Mouse (Mus musculus) megakaryocyte progenitor cell, adult 5-6 weeks (primary cell): ENCODE data around the gene Hoxb6. TPM values are rescaled to one million over a fixed set of nuclear protein-coding genes. Genes with fewer than 3 reads are reported as not detected.

ENCODE experiments used
- ATAC-seq: replicated peaks from 2 replicates; pipeline ENCODE4 v1.8.0; 2016; ENCODE audit warnings: mild to moderate bottlenecking, moderate TSS enrichment, inconsistent platforms; ENCODE audit not compliant: poor library complexity
- total RNA-seq, 2 experiments: library from RNA; stranded (forward) in 1 of 2; stranded (reverse) in 1 of 2; fragments of 157-497, 149-512 nt in 1 of 2; fragments of 200-1000 nt in 1 of 2; gene quantifications; 2 replicates each; pipeline versions ENCODE4 v1.2.3 to v1.2.4; 2015 to 2017

Gene Hoxb6
- total RNA-seq, 2 experiments from 2014 or later, result not detected

DNA sequence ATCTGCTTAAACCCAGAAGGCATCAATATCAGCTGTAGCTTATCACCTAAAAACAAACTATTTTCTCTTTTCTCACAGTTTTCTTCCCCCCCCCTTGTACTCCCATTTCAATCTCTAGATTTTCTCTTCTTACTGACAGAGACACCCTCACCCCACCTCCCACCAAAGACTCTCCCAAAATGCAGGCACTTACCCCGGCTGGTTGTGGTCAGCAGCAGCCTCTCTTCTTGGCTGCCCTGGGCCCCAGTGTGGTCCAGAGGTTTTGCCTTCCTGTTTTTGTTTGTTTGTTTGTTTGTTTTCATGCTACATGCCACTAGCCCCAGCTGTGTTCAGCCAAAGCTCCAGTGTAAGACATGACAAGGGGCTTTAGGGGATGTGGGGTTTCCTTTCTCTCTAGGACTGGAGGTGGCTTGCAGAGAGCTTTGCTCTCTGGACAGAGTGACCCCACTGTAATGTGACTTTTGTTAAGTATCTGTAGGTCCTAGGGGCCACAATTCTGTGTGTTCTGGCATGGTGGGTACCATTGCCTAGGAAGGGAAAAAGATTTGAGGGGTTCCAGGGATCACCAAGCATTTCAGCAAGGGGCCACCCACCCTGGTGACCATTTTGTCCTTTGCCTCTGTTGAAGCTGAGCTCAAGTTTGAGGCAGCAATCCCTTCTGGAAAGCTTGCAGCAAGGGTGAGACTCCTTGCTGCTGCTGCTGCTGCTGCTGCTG, 24.1 kb upstream of the Hoxb6 start:
- no peak for ATAC-seq

DNA sequence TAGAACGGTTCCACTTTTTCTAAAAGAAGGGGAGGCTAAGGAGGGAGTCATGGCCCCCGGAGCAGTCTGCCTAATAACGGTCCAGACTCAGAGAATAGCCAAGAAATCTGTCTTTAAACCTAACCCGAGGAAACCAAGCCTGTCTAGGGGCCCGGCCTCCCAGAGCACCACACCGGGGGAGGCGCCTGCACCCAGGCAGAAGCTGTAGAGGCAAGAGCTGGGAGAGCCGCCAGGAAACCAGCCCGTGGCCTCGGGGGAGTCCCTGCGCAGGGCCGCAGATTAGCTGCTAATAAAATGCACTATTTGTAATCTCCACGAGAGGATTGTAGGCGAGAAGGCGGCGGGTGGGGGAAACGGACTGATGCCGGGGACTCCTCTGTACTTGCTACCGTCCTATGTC, 22.4 kb upstream of the Hoxb6 start:
- no peak for ATAC-seq

DNA sequence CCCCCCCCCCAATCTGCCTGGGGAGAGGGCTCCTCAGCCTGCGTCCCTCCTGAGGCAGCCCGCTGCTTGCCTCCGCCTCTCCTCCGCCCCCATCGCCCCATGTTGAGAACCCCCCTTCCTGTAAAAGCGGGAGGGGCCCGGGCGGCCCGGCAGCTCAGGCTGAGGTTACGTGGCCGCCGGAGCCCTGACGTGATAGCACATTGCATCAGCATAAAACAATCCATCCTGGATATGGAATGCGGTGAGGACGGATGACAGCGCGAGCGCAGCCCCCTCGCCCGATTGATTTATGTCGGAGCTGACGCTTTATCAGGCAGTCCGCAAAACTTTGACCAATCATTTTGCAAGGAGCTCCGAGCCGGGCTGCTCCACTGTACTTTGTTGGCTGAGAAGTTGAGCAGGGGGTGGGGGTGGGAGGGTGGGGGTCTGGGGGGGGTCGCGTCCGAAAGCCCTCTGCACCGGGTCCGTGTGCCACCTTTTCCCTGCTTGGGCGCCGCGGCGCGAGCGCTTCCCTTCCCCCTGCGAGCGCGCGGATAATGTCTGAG, 21.2 kb upstream of the Hoxb6 start, which contains the start of gene Hoxb9:
Gene Hoxb9, plus strand, starts transcription at position 462 of the 545 bp plus-strand sequence.
- no peak for ATAC-seq

DNA sequence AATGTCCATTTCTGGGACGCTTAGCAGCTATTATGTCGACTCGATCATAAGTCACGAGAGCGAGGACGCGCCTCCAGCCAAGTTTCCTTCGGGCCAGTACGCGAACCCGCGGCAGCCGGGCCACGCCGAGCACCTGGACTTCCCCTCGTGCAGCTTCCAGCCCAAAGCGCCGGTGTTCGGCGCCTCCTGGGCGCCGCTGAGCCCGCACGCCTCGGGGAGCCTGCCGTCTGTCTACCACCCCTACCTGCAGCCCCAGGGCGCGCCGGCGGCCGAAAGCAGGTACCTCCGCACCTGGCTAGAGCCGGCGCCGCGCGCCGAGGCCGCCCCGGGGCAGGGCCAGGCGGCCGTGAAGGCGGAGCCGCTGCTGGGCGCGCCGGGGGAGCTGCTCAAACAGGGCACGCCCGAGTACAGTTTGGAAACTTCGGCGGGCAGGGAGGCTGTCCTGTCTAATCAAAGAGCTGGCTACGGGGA, 20.7 kb upstream of the Hoxb6 start:
- no peak for ATAC-seq

DNA sequence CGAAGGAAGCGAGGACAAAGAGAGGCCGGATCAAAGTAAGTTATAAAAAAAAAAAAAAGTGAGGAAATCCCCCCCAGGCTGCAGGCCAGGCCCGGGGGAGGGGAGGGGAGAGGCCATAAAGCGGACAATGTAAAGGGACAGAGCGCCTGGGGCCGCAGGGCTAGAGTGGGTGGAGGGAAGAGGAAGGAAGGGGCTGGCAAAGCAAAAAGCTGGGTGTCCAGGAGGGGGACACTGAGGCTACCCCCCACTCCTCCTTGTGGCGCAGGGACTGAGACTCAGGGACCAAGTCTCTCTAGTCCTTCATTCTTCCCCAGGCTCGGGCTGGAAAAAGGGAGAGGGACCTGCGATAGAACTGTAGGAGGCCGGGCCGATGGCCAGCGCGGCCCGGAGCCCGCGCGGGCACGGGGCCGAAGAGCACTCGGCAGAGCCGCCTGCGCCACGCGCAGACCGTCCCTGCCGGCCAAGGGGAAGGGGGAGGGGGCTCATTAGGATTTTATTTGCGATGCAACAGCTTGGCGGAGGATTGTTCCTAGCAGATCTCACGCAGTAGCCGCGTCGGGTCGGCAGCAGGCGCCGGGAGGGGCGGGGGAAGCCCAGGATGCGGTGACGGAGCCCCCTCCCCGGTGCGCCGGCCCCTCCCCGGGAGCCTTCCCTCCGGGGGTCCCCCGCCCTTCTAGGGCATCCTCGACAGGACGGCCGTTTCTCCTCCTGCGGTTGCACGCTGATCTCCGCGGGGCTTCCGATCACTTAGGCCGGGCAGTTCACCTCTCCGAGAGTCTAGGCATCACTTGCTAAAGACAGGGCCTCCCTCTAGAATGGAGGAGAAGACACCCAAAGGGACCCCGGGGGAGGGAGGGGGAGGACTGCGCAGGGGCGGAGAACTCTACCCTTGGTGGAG, 20.0 kb upstream of the Hoxb6 start:
- ATAC-seq, result no peak

DNA sequence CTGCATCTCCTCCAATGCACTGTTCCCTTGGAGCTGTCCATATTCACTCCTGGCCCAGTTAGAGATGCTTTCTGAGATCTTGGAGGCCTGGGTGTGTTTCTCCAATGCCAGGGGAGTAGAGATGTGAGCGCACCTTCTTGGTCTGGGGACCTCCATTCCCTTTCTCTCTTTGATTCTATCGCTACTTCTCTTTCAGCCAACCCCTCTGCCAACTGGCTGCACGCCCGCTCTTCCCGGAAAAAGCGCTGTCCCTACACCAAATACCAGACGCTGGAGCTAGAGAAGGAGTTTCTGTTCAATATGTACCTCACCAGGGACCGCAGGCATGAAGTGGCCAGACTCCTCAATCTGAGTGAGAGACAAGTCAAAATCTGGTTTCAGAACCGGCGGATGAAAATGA, 17.8 kb upstream of the Hoxb6 start:
- no peak for ATAC-seq

DNA sequence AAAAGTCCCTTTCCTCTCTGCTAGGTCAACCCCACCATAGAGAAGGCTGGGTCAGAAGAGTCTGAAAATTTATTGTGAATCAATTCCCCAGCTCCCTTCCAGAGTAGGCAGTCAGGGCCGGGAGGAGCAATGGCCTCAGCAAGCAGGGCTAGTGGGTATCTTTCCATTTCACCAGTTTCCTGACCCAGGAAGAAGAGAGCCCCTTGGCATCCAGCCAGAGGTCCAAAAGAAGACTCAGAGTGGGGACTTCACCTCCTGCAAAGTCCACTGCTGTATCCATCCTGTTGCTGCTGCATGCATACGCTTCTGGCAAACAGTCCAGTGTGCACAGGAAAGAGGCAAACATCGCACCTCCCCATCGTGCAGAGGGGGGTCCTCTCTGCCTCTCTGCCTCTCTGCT, 16.4 kb upstream of the Hoxb6 start:
- no peak for ATAC-seq

DNA sequence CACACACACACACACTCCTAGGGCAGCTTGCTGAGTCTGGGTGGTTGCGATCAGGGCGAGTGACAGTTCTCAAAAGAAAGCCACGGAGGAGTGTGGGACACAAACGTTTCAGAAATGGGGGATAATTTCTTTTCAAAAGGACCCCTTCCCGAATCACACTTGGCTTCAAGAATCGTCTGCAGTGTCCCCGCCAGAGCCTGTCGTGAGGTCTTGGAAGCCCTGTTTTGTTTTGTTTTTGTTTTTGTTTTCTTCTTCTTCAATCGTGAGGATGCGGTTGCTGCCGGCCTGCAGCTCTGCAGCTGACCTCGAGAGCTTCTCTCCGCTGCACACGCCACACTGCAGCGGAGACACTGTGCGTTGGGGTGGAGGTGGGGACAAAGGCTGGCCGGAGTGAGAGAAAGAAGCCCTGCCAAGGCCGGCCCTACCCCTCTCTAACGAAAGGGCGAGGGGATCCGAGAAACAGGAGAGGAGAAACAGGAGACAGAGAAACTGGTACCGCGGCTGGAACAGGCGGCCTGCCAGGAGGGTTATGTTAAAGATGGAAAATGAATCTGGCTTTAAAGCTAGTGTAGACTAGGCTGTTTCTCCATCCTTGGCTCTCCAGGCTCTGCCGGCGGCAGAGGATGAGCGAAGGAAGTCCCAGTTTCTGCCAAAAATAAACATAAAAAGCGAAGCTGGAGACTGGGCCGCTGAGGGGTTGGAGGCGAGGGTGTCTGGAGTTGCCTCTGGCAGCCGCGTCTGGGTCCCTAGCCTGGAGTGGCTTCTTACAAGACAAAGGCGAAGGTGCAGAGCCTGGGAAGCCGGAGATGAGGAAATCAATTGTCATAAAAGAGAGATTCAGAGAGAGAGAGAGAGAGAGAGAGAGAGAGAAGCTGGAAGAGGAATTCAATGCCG, 14.9 kb upstream of the Hoxb6 start:
- no peak for ATAC-seq

DNA sequence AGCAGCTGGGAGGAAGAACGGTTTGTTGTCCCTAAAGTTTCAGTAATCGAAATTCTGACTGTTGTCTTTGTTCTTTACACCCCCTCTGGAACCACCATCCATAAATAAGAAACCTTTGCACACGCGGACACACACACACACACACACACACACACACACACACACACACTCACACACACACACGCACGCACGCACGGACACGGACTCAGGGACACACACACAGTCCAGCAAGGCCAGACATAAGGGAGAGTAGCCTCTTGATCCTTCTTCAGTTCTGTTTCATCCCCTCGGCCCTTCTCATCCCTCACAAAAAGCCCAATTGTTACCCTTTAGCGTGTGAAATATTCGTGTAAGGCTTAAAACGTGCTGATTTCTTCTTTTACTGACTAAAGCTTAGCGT, 14.0 kb upstream of the Hoxb6 start:
- no peak for ATAC-seq

DNA sequence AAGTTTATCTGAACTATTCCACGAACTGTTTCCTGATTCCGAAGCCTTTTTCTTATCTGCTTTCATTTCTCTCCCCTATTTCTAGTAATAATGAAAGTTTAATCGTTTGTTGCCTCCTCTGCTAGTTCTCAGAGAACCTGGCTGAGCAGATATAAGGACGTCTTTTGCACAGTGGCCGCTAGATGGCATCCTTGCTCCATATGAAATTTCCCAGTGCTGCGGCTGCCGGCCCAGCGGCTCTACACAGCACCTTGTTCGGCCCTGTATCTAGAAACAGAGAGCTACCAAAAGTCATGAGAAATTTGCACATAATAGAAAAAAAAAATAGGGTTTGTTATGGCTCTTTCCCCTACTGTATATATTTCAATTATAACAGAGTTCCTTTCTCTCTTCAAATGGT, 13.5 kb upstream of the Hoxb6 start:
- ATAC-seq, result peak; percentile 88

DNA sequence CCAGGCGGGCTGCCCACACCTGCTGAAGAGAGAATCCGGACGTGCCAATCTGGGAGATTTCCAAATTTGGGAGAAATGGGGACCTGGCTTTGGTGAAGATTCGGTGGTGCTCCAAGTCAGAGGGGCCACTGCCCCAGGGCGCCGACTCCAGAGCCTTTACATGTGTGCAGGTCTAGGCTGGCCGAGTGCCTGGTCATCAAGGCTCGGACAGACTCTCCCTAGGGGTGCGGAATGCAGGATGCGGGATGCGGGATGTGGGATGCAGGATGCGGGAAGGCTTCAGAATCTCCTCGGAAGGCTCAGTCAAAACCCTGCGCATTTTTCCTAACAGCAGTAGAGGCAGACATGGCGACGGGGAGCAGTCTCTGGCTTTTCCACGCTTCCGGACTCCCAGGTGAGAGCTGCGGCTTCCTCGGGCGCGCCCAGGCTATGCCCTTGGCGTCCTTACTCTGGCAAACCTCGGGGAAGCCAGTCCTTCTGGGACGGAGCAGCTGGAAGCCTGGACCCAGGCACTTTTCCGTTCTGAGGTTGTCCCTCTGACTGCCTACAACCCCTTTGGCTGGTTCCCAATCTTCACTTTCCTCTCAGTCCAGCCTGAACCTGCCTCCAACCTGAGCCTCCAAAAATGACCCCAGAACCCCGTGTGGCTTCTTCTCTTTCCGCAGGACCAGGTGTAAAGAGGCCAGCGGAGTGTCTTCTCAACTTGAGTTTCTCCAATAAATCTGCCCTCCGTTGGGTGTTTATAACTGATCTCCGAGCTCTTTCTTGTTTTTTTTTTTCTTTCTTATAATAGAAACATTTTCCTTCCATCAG, 12.6 kb upstream of the Hoxb6 start:
- ATAC-seq, result no peak

DNA sequence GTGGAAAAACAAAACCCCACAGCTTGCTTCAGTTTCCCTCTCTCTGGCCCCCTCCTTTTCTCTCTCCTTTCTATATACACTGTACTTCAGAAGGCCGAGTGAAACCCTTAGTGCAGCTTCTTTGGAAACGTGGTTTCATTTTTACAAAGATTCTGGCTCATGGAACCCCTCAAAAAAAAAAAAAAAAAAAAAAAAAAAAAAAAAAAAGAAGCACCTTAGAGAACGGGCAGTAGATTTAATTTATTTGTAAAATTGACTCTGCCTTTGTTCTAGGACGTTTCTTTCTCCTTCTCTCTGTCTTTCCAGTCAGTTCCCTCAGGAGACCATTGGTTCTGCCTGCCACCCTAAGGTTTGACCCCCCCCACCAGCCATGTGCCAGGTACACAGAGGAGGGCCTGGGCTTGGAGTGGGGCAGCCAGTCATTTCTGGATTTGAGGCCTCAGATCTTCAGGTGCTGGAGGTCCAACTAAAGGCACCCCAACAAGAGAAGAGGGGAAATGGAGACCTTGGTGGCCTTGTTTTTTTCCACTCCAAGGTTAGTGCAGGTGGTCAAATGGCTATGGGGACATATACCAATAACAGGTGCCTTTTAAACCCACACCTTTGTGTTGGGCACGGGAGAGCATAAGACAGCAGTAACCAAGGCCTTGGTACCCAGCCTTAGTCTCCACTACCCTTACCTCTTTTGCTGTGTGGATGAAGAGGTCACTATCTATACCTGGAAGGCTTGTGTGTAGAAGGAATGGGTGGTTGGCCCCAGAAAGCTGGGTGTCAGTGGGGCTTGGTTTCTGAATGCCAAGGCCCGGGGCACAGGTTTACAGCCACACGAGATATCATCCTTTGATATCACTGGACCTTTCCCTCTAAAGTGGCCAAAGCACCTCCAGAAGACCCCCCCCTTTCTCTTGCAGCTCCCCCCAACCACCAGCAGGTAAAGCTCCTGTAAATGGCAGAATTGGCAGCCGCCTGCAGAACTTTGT, 11.6 kb upstream of the Hoxb6 start:
- ATAC-seq, result no peak

DNA sequence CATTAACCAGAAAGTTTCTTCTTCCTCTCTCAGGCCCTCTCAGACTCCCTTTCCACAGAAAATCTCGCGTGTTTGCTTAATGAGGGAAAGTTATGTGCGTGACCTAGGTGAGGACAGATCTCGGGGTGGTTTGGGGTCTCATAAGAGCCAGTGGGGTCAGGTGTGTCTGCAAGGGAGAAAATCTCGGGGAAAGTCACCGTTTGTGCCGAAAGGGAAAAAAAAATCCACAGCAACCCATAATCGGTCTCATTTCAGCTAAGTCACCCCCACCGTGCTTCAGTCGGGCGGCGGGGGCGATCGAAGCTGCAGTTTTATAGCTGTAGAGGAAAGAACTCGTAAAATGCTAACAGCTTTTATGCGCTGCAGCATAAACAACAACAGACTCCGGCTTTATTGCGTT, 10.9 kb upstream of the Hoxb6 start:
- no peak for ATAC-seq

DNA sequence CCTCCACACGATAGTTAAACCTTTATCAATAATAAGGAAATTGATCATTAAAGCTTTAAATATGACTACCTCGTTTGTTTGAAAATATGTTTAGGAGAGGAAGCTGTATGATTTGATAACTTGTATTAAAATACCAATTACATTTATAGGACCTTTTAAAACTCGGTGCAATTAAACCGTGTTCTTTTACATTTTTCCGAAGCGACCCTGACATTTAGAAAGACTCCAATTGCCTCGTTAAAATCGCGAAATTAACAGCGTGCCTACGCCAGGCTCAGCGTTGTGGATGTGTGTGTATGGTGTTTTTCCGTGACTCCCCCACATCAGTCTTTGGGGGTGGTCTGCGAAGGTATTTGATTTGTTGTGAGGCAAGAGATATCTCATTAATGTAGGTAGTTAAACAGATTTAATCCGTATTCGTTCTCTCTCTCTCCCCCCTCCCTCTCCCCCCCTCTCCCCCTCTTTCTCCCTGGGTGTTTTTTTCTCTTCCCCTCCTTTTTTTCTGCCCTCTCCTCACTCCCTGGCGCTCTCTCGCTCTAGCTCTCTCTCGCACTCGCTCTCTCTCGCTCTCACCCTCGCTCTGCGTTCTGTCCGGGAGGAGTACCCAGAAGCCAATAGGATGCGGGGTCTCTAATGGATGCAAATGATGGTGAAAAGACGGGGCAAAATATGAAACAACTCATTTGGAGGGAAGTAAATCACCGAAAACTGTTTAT, 10.3 kb upstream of the Hoxb6 start, which contains the start of gene Hoxb8:
Gene Hoxb8, plus strand, starts transcription at position 51 of the 716 bp plus-strand sequence.
- no peak for ATAC-seq

DNA sequence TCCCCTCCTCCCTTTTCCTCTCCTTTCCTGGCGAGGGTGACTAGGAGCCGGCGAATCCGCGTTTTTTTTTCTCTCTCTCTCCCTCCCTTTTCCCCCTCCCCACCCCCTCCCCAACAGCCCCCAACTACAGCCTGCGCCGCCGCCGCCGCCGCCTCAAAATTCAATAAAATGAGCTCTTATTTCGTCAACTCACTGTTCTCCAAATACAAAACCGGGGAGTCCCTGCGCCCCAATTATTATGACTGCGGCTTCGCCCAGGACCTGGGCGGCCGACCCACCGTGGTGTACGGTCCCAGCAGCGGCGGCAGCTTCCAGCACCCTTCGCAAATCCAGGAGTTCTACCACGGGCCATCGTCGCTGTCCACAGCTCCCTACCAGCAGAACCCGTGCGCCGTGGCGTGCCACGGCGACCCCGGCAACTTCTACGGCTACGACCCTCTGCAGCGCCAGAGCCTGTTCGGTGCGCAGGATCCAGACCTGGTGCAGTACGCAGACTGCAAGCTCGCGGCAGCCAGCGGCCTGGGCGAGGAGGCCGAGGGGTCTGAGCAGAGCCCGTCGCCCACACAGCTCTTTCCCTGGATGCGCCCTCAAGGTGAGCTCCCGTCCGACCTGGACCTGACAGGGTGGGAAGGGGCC, 9.4 kb upstream of the Hoxb6 start:
- ATAC-seq, result no peak

DNA sequence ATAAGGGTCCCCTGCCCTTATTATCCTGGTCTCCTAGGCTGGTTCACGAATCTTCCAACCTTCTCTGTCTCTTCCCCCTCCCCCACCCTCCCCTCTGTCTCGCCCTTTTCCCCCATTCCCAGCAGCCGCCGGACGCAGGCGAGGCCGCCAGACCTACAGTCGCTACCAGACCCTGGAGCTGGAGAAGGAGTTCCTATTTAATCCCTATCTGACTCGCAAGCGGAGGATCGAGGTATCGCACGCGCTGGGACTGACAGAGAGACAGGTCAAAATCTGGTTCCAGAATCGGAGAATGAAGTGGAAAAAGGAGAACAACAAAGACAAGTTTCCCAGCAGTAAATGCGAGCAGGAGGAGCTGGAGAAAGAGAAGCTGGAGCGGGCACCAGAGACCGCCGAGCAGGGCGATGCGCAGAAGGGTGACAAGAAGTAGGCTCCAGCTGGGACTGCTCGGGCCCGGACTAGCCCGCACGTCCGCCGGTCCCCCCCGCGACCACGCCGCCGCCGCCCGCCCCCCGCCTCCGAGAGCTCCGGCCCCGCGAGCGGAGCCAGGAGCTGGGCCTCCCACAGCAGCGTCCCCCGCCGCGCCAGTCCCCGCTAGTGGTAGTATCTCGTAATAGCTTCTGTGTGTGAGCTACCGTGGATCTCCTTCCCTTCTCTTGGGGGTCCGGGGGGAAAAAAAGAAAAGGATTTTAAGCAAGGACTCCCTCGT, 8.1 kb upstream of the Hoxb6 start:
- peak; percentile 54; the same call in 1 of the 2 replicates for ATAC-seq
